Mouse (Mus musculus) layer of hippocampus, adult 9-10 months (tissue): ENCODE measurements around the gene Taf4.

Experiments
- DNase-seq: peaks from one replicate; pipeline ENCODE4 v3.0.0; 2022; ENCODE audit warnings: low spot score

Gene Taf4

DNA sequence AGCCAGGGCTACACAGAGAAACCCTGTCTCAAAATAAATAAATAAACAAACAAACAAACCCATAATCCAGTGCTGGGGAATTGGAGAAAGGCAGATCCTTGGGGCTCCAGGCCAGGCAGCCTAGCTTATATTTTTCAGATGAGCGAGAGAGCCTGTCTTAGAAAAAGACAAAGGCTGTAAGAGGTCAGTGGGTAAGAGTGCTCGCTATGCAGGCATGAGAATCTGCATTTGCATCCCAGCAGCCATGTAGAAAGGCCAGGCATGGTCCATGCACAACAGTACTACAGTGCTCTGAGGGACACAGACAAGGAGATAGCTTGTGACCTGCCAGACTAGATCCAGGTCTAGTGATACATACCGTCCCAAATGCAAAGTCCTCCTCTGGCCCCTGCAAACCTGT lies 6.3 kb upstream of the Taf4 start:
- no peak for DNase-seq

- no peak for DNase-seq
These were observed 4.2 kb upstream of the Taf4 start for GRCm38 (mm10) chr2:179980616-179981015.

DNA sequence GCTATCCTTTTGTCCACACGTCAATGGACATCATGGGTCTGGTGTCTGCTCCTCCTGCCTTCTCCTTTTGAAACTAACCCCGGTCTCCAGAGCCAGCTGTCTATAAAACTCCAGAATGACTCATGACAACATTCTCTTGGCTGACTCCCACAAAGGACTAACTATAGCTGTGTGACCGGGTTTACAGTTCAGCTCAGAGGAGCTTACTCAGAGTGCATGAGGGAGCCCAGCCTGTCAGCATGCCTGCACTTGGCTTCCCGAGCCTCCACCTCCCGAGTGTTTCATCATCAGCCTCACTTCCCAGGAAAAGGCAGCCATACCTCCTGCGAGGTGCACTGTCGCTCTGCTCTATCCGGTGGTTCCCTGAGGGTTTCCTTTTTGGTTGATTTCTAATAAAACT lies 3.4 kb upstream of the Taf4 start:
- DNase-seq = no peak

DNA sequence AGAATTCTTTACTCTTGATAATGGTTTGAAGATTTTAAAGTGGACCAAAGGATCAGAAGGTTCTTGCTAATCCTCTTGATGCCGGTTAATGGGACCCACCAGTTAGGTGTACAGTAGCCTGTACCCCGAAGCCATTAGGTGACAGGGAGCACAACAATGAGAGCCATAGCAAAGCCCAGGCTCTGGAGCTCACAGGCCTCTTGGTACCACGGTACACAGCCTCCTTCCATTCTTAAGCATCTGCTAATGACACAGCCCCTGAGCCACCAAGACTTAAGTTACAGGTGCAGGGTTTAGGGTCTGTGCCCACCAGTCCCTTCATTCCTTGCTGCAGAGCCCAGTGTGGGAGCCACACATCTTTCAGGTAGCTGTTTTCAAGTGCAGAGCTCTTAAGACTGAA lies 1.8 kb upstream of the Taf4 start:
- no peak for DNase-seq

- no peak for DNase-seq
These were observed 1.0 kb upstream of the Taf4 start for GRCm38 (mm10) chr2:179977344-179978025.

- no peak for DNase-seq
These were observed 185 bp downstream of the Taf4 start for GRCm38 (mm10) chr2:179976295-179976627.

DNA sequence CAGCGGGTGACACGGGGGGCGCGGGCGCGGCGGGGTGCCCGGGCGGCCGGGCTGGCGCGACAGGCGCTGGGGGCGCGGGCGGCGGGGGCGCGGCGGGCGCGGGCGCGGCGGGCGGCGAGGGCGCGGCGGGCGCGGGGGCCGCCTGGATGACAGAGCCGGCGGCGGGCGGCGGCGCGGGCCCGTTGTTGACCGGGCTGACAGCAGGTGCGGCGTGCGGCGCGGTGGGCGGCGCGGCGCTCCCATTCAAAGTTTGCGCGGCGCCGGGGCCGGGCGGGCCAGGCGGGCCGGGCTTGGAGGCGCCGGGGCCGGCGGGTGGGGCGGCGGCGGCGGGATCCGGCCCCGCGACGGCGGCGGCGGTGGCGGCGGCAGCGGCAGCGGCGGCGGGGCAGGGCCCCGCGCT lies 595 bp downstream of the Taf4 start:
- DNase-seq = no peak

- DNase-seq = no peak
These were observed 1.6 kb downstream of the Taf4 start for GRCm38 (mm10) chr2:179974651-179975471.

DNA sequence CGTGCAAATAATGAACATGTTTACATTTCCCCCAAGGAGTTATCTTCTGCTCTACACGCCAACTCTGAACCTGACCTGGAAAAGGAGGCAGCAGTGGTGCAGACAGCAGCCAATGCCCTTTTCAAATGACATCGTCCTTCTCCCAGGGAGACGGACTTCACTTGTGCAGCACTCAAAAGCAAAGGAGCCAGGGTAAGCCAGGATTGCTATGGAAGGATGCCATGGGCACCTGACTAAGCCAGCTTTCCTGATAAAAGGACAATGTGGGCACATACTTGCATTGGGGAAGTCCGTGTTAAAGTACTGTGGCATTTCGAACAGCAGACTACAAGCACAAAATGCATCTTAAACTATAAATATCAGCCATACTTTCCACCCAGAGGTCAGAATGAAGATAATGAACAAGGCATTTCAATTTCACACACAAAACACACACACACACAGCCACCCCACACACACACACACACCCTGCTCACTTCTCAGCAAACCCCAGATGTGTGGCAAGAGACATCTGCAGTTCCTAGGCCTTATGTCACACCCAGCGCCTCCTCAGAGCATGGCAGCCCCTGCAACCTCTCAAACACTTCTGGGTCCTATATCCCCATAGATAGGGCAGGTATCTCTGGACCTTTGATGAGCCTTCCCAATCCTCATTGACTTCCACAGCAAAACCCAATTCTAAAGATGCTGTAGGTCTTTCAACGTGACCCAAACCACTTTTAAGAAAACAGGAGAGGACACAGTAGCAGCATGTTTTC lies 2.4 kb downstream of the Taf4 start:
- no peak for DNase-seq

DNA sequence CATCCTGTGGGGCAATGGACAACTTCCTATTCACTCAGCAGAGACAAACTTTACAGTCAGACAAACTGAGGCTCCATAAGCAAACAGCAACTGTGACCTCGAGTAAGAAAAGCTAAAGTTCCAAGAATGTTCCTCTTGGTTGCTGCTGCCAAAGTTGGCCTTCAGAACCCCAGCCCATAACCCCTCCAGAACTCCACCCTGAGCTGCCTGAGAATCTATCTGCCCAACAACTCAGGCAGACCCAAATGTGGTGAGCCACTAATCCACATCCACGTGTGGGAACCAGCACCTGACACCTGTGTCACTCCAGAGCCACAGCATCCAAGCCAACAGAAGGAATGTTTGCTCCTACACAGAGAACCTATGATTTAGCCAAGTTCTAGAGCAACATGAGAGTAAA lies 4.0 kb downstream of the Taf4 start:
- no peak for DNase-seq

- no peak for DNase-seq
These were observed 4.6 kb downstream of the Taf4 start for GRCm38 (mm10) chr2:179971891-179972290.

DNA sequence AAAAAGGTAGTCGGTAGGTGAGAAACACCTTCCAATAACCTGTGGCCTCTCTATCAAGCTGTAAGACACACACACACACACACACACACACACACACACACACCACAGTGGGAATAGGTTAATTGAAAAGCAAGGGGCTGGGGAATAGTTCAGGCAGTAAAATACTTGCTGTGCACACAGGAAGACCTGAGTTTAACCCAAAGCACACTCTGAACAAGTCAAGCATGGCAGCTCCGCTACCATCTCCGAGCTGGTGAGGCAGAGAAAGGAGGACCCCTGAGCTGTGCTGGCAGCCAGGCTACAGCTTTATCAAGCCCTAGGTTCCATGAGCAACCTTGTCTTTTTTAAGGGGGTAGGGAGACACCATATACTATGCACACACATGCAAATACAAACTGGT lies 7.3 kb downstream of the Taf4 start:
- no peak for DNase-seq

- no peak for DNase-seq
These were observed 8.8 kb downstream of the Taf4 start for GRCm38 (mm10) chr2:179967633-179968032.

DNA sequence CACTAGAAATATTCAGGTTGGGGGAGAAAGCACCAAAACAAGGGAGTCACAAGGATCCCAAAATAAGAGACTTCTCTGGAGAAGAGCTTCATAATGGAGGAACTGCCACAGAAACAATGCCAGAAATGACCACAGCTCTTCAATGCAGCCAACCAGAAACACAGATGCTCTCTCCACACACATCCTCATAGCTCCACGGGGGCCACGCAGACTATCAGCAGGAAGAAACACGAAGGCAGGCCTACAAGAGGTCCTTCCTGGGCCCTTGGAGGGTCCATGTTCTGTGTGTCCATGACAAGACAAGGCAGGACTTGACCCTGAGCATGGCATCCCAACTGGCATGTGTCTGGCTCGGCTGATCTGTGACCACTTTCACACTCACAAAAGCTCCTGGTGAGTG lies 15.0 kb downstream of the Taf4 start:
- DNase-seq = no peak

DNA sequence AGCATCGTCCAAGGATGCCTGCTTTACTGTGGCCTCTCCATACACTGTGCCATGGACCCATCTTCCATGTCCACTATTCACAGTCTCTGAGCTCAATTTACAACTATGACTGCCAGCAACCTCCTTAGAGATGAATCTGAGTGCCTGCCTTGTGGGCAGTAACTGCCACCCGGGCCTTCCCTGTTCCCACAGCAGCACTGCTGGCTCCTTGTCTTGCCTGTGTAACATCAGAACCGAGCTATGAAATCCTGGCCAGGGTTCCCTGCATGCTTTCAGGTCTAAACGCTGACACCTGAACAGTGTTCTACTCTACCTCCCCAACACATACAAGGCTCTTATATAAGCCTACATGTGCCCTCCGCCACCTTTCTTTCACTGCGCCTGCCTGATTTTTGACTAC lies 16.1 kb downstream of the Taf4 start:
- no peak for DNase-seq

DNA sequence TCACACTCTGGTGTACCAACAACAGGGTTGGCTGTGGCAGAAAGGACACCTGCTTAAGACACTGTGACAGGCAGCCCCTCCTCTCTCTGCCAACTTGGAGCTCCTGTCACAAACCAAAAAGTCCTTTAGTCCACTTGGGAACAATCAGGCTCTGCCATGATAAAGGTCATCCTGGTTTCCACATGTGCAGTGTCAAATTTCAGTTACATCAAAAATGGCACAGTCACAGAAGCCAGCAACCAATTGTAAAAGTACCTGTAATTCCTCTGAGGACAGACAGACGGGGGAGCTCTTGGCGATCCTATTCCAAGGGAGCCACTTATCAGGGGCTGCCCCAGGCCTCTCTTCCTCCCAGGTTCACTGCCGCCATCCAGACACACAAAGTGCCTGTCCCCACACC lies 17.1 kb downstream of the Taf4 start:
- DNase-seq = no peak

DNA sequence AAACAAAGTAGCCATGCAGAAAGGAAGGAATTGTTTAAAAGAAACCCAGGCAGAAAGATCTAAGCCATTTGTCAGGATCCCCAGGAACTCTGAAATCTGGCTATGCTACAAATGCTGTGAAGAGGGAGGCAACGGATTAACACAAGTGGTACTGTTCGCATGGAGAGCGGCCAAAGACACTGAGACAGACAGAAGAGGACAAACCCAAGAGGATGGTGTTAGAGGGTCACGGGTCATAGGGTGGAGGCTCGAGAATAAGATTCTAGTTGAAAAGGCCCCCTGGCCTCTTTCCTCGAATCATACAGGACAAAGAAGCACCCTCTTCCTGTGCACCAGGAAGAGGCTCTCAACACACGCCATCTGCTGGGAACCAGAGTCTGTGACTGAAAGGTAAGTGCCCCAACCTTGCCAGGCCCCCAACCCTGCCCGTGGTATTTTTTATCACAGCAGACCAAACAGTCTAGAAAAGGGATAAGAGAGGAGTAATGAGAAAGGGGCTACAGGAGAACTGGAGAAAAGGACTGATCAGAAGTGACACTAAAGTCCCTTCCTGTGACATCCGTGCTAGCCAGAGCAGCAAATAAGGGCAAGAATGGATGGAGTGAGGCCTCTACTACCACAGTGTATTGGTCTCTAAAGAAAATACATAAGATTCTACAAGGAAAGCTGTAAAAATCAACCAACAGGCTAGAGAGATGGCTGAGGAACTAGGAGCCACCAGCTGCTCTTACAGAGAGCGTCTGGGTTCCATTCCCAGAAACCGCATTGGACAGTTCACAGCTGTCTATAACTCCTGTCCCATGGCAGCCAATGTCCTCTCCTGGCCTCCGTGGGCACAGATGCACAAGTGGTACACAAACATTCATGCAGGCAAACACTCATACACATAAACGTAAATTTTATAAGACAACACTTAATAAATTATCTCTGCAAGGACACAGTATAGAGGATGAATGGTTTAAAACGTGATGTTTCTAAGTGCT lies 24.6 kb downstream of the Taf4 start:
- no peak for DNase-seq

- DNase-seq = no peak
These were observed 27.6 kb downstream of the Taf4 start for GRCm38 (mm10) chr2:179948820-179949219.

- DNase-seq = no peak
These were observed 28.8 kb downstream of the Taf4 start for GRCm38 (mm10) chr2:179947607-179948006.

GRCm38 (mm10) chr2:179946496-179946895 lies 29.9 kb downstream of the Taf4 start:
- DNase-seq = no peak

DNA sequence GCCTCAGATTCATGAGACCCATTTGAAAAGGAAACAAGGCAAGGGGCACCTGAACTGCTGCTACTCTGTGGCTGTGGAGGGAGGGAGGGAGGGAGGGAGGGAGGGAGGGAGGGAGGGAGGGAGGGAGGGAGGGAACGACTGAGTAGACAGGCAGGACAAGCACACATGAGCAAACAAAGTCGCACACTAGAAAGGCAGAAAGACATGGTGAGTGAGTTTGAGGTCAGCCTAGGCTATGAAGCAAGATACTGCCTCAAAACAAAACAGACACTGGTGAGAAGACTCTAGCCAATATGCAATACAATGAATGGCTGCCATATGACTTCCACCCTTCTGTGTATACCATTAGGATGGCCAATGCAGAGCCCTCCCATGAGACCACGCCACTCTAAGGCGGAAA lies 31.4 kb downstream of the Taf4 start:
- no peak for DNase-seq

GRCm38 (mm10) chr2:179941696-179942095 lies 34.8 kb downstream of the Taf4 start:
- DNase-seq = no peak
